Mouse (Mus musculus) embryonic stem cell, embryonic (primary cell): Measurements from ENCODE around the gene Zfp566.

Experiments used
- CTCF ChIA-PET, 4 experiments: fragments of 300-600 bp in 2 of 4; fragments of 350-600 bp in 2 of 4; sonication (Branson Sonifier 250); formaldehyde crosslinking; loops; one replicate each; lab custom pipeline; 2022; ENCODE audit warnings: inconsistent platforms in 2 of 4; lab: Charles Lee
- POLR2A ChIA-PET, 4 experiments: fragments of 300-600 bp in 2 of 4; fragments of 350-600 bp in 2 of 4; sonication (Branson Sonifier 250); formaldehyde crosslinking; loops; one replicate each; lab custom pipeline; 2022; ENCODE audit warnings: antibody characterized with exemption in 4 of 4, inconsistent platforms in 1 of 4; lab: Charles Lee

Gene Zfp566

GRCm38 (mm10) chr7:30090092-30090969 lies at the start of gene Zfp566, which contains the start of gene Gm26920:
TSS of gene Zfp566 (minus strand) at chr7:30090527.
TSS of gene Gm26920 (minus strand) at chr7:30090410.
- POLR2A ChIA-PET = interaction anchor here (0.5 to 2.2 kb wide), 56 partner anchors 9 to 1749 kb away, joined by 3 to 14 read pairs (median 4); partner anchors contain the start of genes Capns1 (in 2 of the 4), Wdr62 (in 2 of the 4), Cox7a1 (in 1 of the 4) and Thap8 (in 1 of the 4)
- CTCF ChIA-PET = interaction anchor here in 1 of 4 experiments (0.6 to 1.2 kb wide), 5 partner anchors 26 to 133 kb away, joined by 3 to 5 read pairs (median 3); no protein-coding TSS in a partner anchor

- CTCF ChIA-PET = interaction anchor here in 2 of 4 experiments (0.5 to 1.9 kb wide), 2 partner anchors 18 to 762 kb away, joined by 4 read pairs; no protein-coding TSS in a partner anchor
Observed at GRCm38 (mm10) chr7:30136826-30137225, 46.5 kb upstream of the Zfp566 start.

GRCm38 (mm10) chr7:30132396-30132795 lies 42.1 kb upstream of the Zfp566 start:
- CTCF ChIA-PET = no interaction called here
- POLR2A ChIA-PET = interaction anchor here in 2 of 4 experiments (1.0 to 1.9 kb wide), 5 partner anchors 23 to 148 kb away, joined by 3 to 5 read pairs (median 4); partner anchors contain the start of genes Gm26920 (in 1 of the 2), Thap8 (in 1 of the 2), Wdr62 (in 1 of the 2) and Zfp566 (in 1 of the 2)

More at GRCm38 (mm10) chr7:30136826-30137225, 46.5 kb upstream of the Zfp566 start:
- POLR2A ChIA-PET = interaction anchor here in 1 of 4 experiments (1.8 kb wide), 1 partner anchor 28 kb away, joined by 5 read pairs; no protein-coding TSS in a partner anchor

GRCm38 (mm10) chr7:30129900-30130299 lies 39.6 kb upstream of the Zfp566 start:
- POLR2A ChIA-PET = no interaction called here
- CTCF ChIA-PET = interaction anchor here in 1 of 4 experiments (0.7 kb wide), 1 partner anchor 1350 kb away, joined by 5 read pairs; no protein-coding TSS in a partner anchor

GRCm38 (mm10) chr7:30122188-30122530 lies 31.8 kb upstream of the Zfp566 start:
- ChIA-PET POLR2A (interaction anchor here in 2 of 4 experiments (0.7 to 1.6 kb wide), 5 partner anchors 16 to 77 kb away, joined by 3 to 4 read pairs (median 3); partner anchors contain the start of genes Capns1 (in 1 of the 2), Cox7a1 (in 1 of the 2) and Zfp260 (in 1 of the 2)), CTCF (interaction anchor here in 1 of 4 experiments (1.2 to 1.6 kb wide), 2 partner anchors 33 to 47 kb away, joined by 3 to 5 read pairs; partner anchors contain the start of gene Zfp146)

GRCm38 (mm10) chr7:30121308-30122187 lies 31.2 kb upstream of the Zfp566 start, which contains the start of gene Zfp382:
TSS of gene Zfp382 (plus strand) at chr7:30121942.
- POLR2A ChIA-PET = interaction anchor here in 2 of 4 experiments (1.0 to 1.6 kb wide), 4 partner anchors 17 to 78 kb away, joined by 3 to 4 read pairs (median 3); partner anchors contain the start of genes Capns1 (in 1 of the 2) and Zfp260 (in 1 of the 2)
- CTCF ChIA-PET = interaction anchor here in 1 of 4 experiments (1.2 to 1.6 kb wide), 2 partner anchors 34 to 48 kb away, joined by 3 to 5 read pairs; partner anchors contain the start of gene Zfp146

GRCm38 (mm10) chr7:30117935-30118334 lies 27.6 kb upstream of the Zfp566 start:
- CTCF ChIA-PET = interaction anchor here in 2 of 4 experiments (0.5 to 0.7 kb wide), 2 partner anchors 38 to 85 kb away, joined by 3 to 6 read pairs; no protein-coding TSS in a partner anchor
- POLR2A ChIA-PET = interaction anchor here in 3 of 4 experiments (1.0 to 1.7 kb wide), 10 partner anchors 10 to 135 kb away, joined by 3 to 5 read pairs (median 3); partner anchors contain the start of genes Gm26920 (in 2 of the 3), Zfp566 (in 2 of the 3), Polr2i (in 1 of the 3) and Tbcb (in 1 of the 3)

- CTCF ChIA-PET = interaction anchor here in 1 of 4 experiments (0.6 kb wide), 1 partner anchor 76 kb away, joined by 3 read pairs; no protein-coding TSS in a partner anchor
- POLR2A ChIA-PET = interaction anchor here in 1 of 4 experiments (0.7 kb wide), 1 partner anchor 20 kb away, joined by 4 read pairs; no protein-coding TSS in a partner anchor
Observed at GRCm38 (mm10) chr7:30116076-30116475, 25.7 kb upstream of the Zfp566 start.

GRCm38 (mm10) chr7:30099297-30099696 lies 9.0 kb upstream of the Zfp566 start:
- CTCF ChIA-PET = no interaction called here

GRCm38 (mm10) chr7:30095551-30096125 lies 5.3 kb upstream of the Zfp566 start:
- ChIA-PET CTCF (interaction anchor here in 3 of 4 experiments (0.5 to 1.9 kb wide), 9 partner anchors 23 to 507 kb away, joined by 3 to 7 read pairs (median 4); partner anchors contain the start of genes Capns1 (in 1 of the 3) and Zfp82 (in 1 of the 3)), POLR2A (interaction anchor here in 3 of 4 experiments (0.5 to 3.4 kb wide), 43 partner anchors 10 to 615 kb away, joined by 3 to 20 read pairs (median 4); partner anchors contain the start of genes Zfp146 (in 2 of the 3), Zfp568 (in 2 of the 3), Cox7a1 (in 1 of the 3) and Thap8 (in 1 of the 3))

More at GRCm38 (mm10) chr7:30099297-30099696, 9.0 kb upstream of the Zfp566 start:
- POLR2A ChIA-PET = interaction anchor here in 3 of 4 experiments (0.7 to 1.9 kb wide), 13 partner anchors 7 to 453 kb away, joined by 3 to 8 read pairs (median 3); partner anchors contain the start of genes Gm26920 (in 3 of the 3), Zfp566 (in 3 of the 3), Hspb6 (in 1 of the 3) and Polr2i (in 1 of the 3)

GRCm38 (mm10) chr7:30094646-30095429 lies 4.5 kb upstream of the Zfp566 start, which contains the start of gene Zfp260:
TSS of gene Zfp260 (plus strand) at chr7:30094777.
- ChIA-PET CTCF (interaction anchor here (0.5 to 1.9 kb wide), 11 partner anchors 23 to 508 kb away, joined by 3 to 7 read pairs (median 4); partner anchors contain the start of genes Capns1 (in 1 of the 4) and Zfp82 (in 1 of the 4)), POLR2A (interaction anchor here in 3 of 4 experiments (0.5 to 3.4 kb wide), 61 partner anchors 9 to 1284 kb away, joined by 3 to 20 read pairs (median 4); partner anchors contain the start of genes Zfp146 (in 2 of the 3), Zfp568 (in 2 of the 3), Cox7a1 (in 1 of the 3) and Thap8 (in 1 of the 3))

GRCm38 (mm10) chr7:30093918-30094415 lies 3.6 kb upstream of the Zfp566 start:
- POLR2A ChIA-PET = interaction anchor here in 3 of 4 experiments (0.5 to 3.4 kb wide), 41 partner anchors 9 to 1375 kb away, joined by 3 to 20 read pairs (median 4); partner anchors contain the start of genes Thap8 (in 2 of the 3), Wdr62 (in 2 of the 3), Zfp146 (in 2 of the 3) and Zfp568 (in 2 of the 3)

GRCm38 (mm10) chr7:30092666-30093065 lies 2.3 kb upstream of the Zfp566 start:
- CTCF ChIA-PET = interaction anchor here in 1 of 4 experiments (0.5 kb wide), 1 partner anchor 521 kb away, joined by 4 read pairs; no protein-coding TSS in a partner anchor

More at GRCm38 (mm10) chr7:30093918-30094415, 3.6 kb upstream of the Zfp566 start:
- CTCF ChIA-PET = interaction anchor here in 1 of 4 experiments (0.5 to 1.9 kb wide), 7 partner anchors 61 to 163 kb away, joined by 3 to 7 read pairs (median 4); partner anchors contain the start of gene Capns1

More at GRCm38 (mm10) chr7:30092666-30093065, 2.3 kb upstream of the Zfp566 start:
- POLR2A ChIA-PET = interaction anchor here in 3 of 4 experiments (0.8 to 2.8 kb wide), 13 partner anchors 8 to 373 kb away, joined by 3 to 10 read pairs (median 4); partner anchors contain the start of genes Thap8 (in 1 of the 3) and Wdr62 (in 1 of the 3)
